Mouse (Mus musculus): Measurements from ENCODE around the gene Tent5a.

- no peak for TF ChIP-seq TAL1 (IDR thresholded peaks at IDR 0.05; ENCODE audit: low read length)
- no peak for TF ChIP-seq GATA1 (IDR thresholded peaks at IDR 0.05; ENCODE audit: low read length)
Observed at GRCm38 (mm10) chr9:85376643-85377307, 49.6 kb upstream of the Tent5a start.

All from erythroblast, embryonic 14.5 days (primary cell).